Mouse (Mus musculus) hindbrain, embryonic 13.5 days (tissue): ENCODE data around the gene Eya4. TPM values are rescaled to one million over a fixed set of nuclear protein-coding genes. Genes with fewer than 3 reads are reported as not detected.

ENCODE experiments used
- ATAC-seq: fragments of 200-750 bp; cut with Nextera tagmentation; 2 replicates; pipeline ENCODE4 v1.8.0; 2017; ENCODE audit warnings: moderate TSS enrichment; ENCODE audit not compliant: low FRiP score
- H3K27ac ChIP-seq: fragments of 300-500 bp; sonication (generic); 2 replicates; pipeline ENCODE4 v1.5.1; 2015; ENCODE audit warnings: inconsistent platforms, mild to moderate bottlenecking, moderate library complexity
- H3K27me3 ChIP-seq: fragments of 300-500 bp; sonication (generic); 2 replicates; pipeline ENCODE4 v1.6.1; 2015; ENCODE audit warnings: mild to moderate bottlenecking, inconsistent platforms
- H3K36me3 ChIP-seq: fragments of 300-500 bp; sonication (generic); 2 replicates; pipeline ENCODE4 v1.6.1; 2015; ENCODE audit warnings: mild to moderate bottlenecking, inconsistent platforms
- H3K4me1 ChIP-seq: fragments of 300-500 bp; sonication (generic); replicated peaks from 2 replicates; pipeline ENCODE4 v1.6.1; 2015; ENCODE audit warnings: inconsistent platforms
- H3K4me2 ChIP-seq: fragments of 300-500 bp; sonication (generic); 2 replicates; pipeline ENCODE4 v1.6.1; 2015; ENCODE audit warnings: inconsistent platforms, mild to moderate bottlenecking, moderate library complexity
- H3K4me3 ChIP-seq: fragments of 300-500 bp; sonication (generic); 2 replicates; pipeline ENCODE4 v1.5.1; 2015; ENCODE audit warnings: mild to moderate bottlenecking, inconsistent platforms
- H3K9ac ChIP-seq: fragments of 300-500 bp; sonication (generic); 2 replicates; pipeline ENCODE4 v1.6.1; 2015; ENCODE audit warnings: mild to moderate bottlenecking, inconsistent platforms
- H3K9me3 ChIP-seq: fragments of 300-500 bp; sonication (generic); 2 replicates; pipeline ENCODE4 v1.6.1; 2016; ENCODE audit warnings: inconsistent platforms
- WGBS: fragments of 180-500 bp; shearing (Covaris S2); methylation state at CpG from one replicate; pipeline ENCODE4 v1.1.7; 2015; 5-methylcytosine and 5-hydroxymethylcytosine counted together
- polyA plus RNA-seq: library from polyadenylated mRNA; unstranded; fragments of >200 nt; fragmentation: Nextera tagmentation; extraction: Ambion mirVana; gene quantifications from 2 replicates; pipeline ENCODE4 v1.2.1, GENCODE M21; 2015

Eya4 gene
- polyA plus RNA-seq, 1 experiment from 2014 or later: 1.2 TPM

- no peak overlapping the region for H3K9ac ChIP-seq
- H3K36me3 ChIP-seq: no peaks in the 10 kb centered on the region
- no peaks in the 10 kb centered on the region for H3K27me3 ChIP-seq
- no peak overlapping the region for H3K27ac ChIP-seq
- no peak overlapping the region for H3K4me2 ChIP-seq
- WGBS: 21% methylated on average over 3 of the region's 3 CpGs
- no peaks in the 10 kb centered on the region for H3K9me3 ChIP-seq
- H3K4me3 ChIP-seq: no peak overlapping the region
- no peak for ATAC-seq
- H3K4me1 ChIP-seq: peaks cover 3% of the 10 kb centered on the region
These were observed 130.2 kb downstream of the Eya4 start for GRCm38 (mm10) chr10:23220432-23220831.

GRCm38 (mm10) chr10:23216815-23217214 lies 133.8 kb downstream of the Eya4 start:
- WGBS: 45% methylated on average over 4 of the region's 4 CpGs
- no peak for ATAC-seq
- H3K27me3 ChIP-seq: no peaks in the 10 kb centered on the region

GRCm38 (mm10) chr10:23211381-23211780 lies 139.2 kb downstream of the Eya4 start:
- no peak for ATAC-seq
- 88% methylated on average over 2 of the region's 2 CpGs for WGBS
- no peaks in the 10 kb centered on the region for H3K9me3 ChIP-seq
- no peak overlapping the region for H3K4me3 ChIP-seq
- H3K9ac ChIP-seq: no peak overlapping the region
- H3K36me3 ChIP-seq: no peaks in the 10 kb centered on the region
- H3K27me3 ChIP-seq: no peaks in the 10 kb centered on the region
- H3K27ac ChIP-seq: no peak overlapping the region
- no peak overlapping the region for H3K4me2 ChIP-seq
- H3K4me1 ChIP-seq: no peaks in the 10 kb centered on the region

More at GRCm38 (mm10) chr10:23216815-23217214, 133.8 kb downstream of the Eya4 start:
- no peak overlapping the region for H3K4me2 ChIP-seq
- no peak overlapping the region for H3K4me3 ChIP-seq
- peaks cover 3% of the 10 kb centered on the region for H3K4me1 ChIP-seq
- H3K9me3 ChIP-seq: no peaks in the 10 kb centered on the region
- no peak overlapping the region for H3K9ac ChIP-seq
- no peaks in the 10 kb centered on the region for H3K36me3 ChIP-seq
- H3K27ac ChIP-seq: no peak overlapping the region

- H3K4me3 ChIP-seq: no peak overlapping the region
- H3K36me3 ChIP-seq: no peaks in the 10 kb centered on the region
- H3K4me1 ChIP-seq: no peaks in the 10 kb centered on the region; the same call in 1 of the 2 replicates
- ATAC-seq: no peak
- no peaks in the 10 kb centered on the region for H3K27me3 ChIP-seq
- WGBS: 77% methylated on average over 4 of the region's 4 CpGs
- H3K9ac ChIP-seq: no peak overlapping the region
- no peak overlapping the region for H3K27ac ChIP-seq
- H3K9me3 ChIP-seq: no peaks in the 10 kb centered on the region
- no peak overlapping the region for H3K4me2 ChIP-seq
These were observed 146.7 kb downstream of the Eya4 start for GRCm38 (mm10) chr10:23203885-23204284.

- H3K4me2 ChIP-seq: no peak overlapping the region
- H3K9ac ChIP-seq: no peak overlapping the region
- H3K4me3 ChIP-seq: no peak overlapping the region
- no peak for ATAC-seq
- H3K9me3 ChIP-seq: no peaks in the 10 kb centered on the region
- WGBS: 60% methylated on average over 10 of the region's 10 CpGs
- no peak overlapping the region for H3K27ac ChIP-seq
- H3K4me1 ChIP-seq: no peaks in the 10 kb centered on the region; the same call in 1 of the 2 replicates
- no peaks in the 10 kb centered on the region for H3K36me3 ChIP-seq
- no peaks in the 10 kb centered on the region for H3K27me3 ChIP-seq
These were observed 147.3 kb downstream of the Eya4 start for GRCm38 (mm10) chr10:23203144-23203838.

- H3K9me3 ChIP-seq: no peaks in the 10 kb centered on the region
- no peaks in the 10 kb centered on the region for H3K36me3 ChIP-seq
- no peak overlapping the region for H3K9ac ChIP-seq
- no peak for ATAC-seq
- no peak overlapping the region for H3K4me2 ChIP-seq
- H3K4me3 ChIP-seq: no peak overlapping the region
- no peaks in the 10 kb centered on the region for H3K27me3 ChIP-seq
- H3K27ac ChIP-seq: no peak overlapping the region
- H3K4me1 ChIP-seq: no peaks in the 10 kb centered on the region; the same call in 1 of the 2 replicates
- 97% methylated on average over 4 of the region's 4 CpGs for WGBS
These were observed 148.0 kb downstream of the Eya4 start for GRCm38 (mm10) chr10:23202591-23202990.

GRCm38 (mm10) chr10:23198251-23198650 lies 152.3 kb downstream of the Eya4 start:
- ATAC-seq: no peak
- H3K4me1 ChIP-seq: peaks cover 3% of the 10 kb centered on the region; the same call in 1 of the 2 replicates
- no peak overlapping the region for H3K27ac ChIP-seq
- no peak overlapping the region for H3K4me3 ChIP-seq
- no peaks in the 10 kb centered on the region for H3K9me3 ChIP-seq
- H3K36me3 ChIP-seq: no peaks in the 10 kb centered on the region
- no peak overlapping the region for H3K9ac ChIP-seq
- 59% methylated on average over 5 of the region's 5 CpGs for WGBS
- H3K4me2 ChIP-seq: no peak overlapping the region
- no peaks in the 10 kb centered on the region for H3K27me3 ChIP-seq

- Histone ChIP-seq H3K36me3 (no peaks in the 10 kb centered on the region), H3K4me2 (no peak overlapping the region), H3K27me3 (no peaks in the 10 kb centered on the region), H3K4me3 (no peak overlapping the region), H3K9me3 (no peaks in the 10 kb centered on the region), H3K4me1 (0 out of 2 replicates have a peak, but pooled peaks cover 3% of the 10 kb centered on the region), H3K27ac (no peak overlapping the region), H3K9ac (no peak overlapping the region)
- no peak for ATAC-seq
- 93% methylated on average over 4 of the region's 4 CpGs for WGBS
These were observed 154.2 kb downstream of the Eya4 start for GRCm38 (mm10) chr10:23196336-23196735.

GRCm38 (mm10) chr10:23195337-23195736 lies 155.2 kb downstream of the Eya4 start:
- no peak overlapping the region for H3K4me2 ChIP-seq
- ATAC-seq: no peak
- no peaks in the 10 kb centered on the region for H3K9me3 ChIP-seq
- 0 out of 2 replicates have a peak, but pooled peaks cover 3% of the 10 kb centered on the region for H3K4me1 ChIP-seq
- WGBS: 24% methylated on average over 2 of the region's 2 CpGs
- H3K9ac ChIP-seq: no peak overlapping the region
- no peak overlapping the region for H3K27ac ChIP-seq
- H3K4me3 ChIP-seq: no peak overlapping the region
- no peaks in the 10 kb centered on the region for H3K36me3 ChIP-seq
- no peaks in the 10 kb centered on the region for H3K27me3 ChIP-seq

GRCm38 (mm10) chr10:23189836-23190235 lies 160.8 kb downstream of the Eya4 start:
- H3K4me2 ChIP-seq: no peak overlapping the region
- WGBS: 83% methylated on average over 10 of the region's 10 CpGs
- H3K9me3 ChIP-seq: no peaks in the 10 kb centered on the region
- ATAC-seq: no peak
- H3K9ac ChIP-seq: no peak overlapping the region
- H3K27ac ChIP-seq: no peak overlapping the region
- H3K4me1 ChIP-seq: no peaks in the 10 kb centered on the region
- H3K36me3 ChIP-seq: no peaks in the 10 kb centered on the region
- H3K4me3 ChIP-seq: no peak overlapping the region
- no peaks in the 10 kb centered on the region for H3K27me3 ChIP-seq

GRCm38 (mm10) chr10:23185391-23185790 lies 165.2 kb downstream of the Eya4 start:
- Histone ChIP-seq H3K9me3 (no peaks in the 10 kb centered on the region), H3K4me1 (peaks cover 1% of the 10 kb centered on the region; the same call in 1 of the 2 replicates), H3K9ac (no peak overlapping the region), H3K36me3 (no peaks in the 10 kb centered on the region), H3K4me2 (no peak overlapping the region), H3K27me3 (no peaks in the 10 kb centered on the region), H3K27ac (no peak overlapping the region), H3K4me3 (no peak overlapping the region)
- ATAC-seq: no peak
- WGBS: 78% methylated on average over 6 of the region's 6 CpGs

GRCm38 (mm10) chr10:23181572-23182493 lies 168.8 kb downstream of the Eya4 start:
- no peak overlapping the region for H3K27ac ChIP-seq
- H3K9ac ChIP-seq: no peak overlapping the region
- no peaks in the 10 kb centered on the region for H3K27me3 ChIP-seq
- peaks cover 11% of the 10 kb centered on the region for H3K4me1 ChIP-seq
- H3K9me3 ChIP-seq: no peaks in the 10 kb centered on the region
- H3K4me2 ChIP-seq: no peak overlapping the region
- no peak overlapping the region for H3K4me3 ChIP-seq
- no peaks in the 10 kb centered on the region for H3K36me3 ChIP-seq
- no peak for ATAC-seq
- WGBS: 84% methylated on average over 11 of the region's 11 CpGs
